ENCODE assay signal across 9 mouse cellular contexts in genomic region chr13:85507374-85508101, GRCm38 (mm10).
DNase-seq lines count a peak whose midpoint lies in the region; ATAC-seq lines count a peak whose summit lies in the region.
"Had no signal": no experiment of that assay in that cellular context is flagged by ENCODE, and none has a peak within 500 bp of the region (broad histone marks: within the 10 kb centered on the region; RNA-seq: fewer than 3 reads in every experiment).

No protein-coding gene starts in this region.

- H3K9ac ChIP-seq in hindbrain, embryonic 14.5 days: no peak overlapping the region
- H3K9ac ChIP-seq in hindbrain, embryonic 12.5 days: no peak overlapping the region
- no peak overlapping the region for H3K9ac ChIP-seq in forebrain, embryonic 11.5 days (ENCODE audit: low read length)

- DNase-seq in CD4-positive helper T cell, adult 2 months (ENCODE audit: low read depth, low spot score): peak; percentile 90
- peak; percentile 14 for DNase-seq in skeletal muscle tissue, adult 2 months (ENCODE audit: low read depth, low spot score)
- DNase-seq in hindbrain, embryonic 14.5 days (ENCODE audit: low spot score): no peak
- no peak for DNase-seq in forebrain, embryonic 11.5 days (ENCODE audit: low spot score)

- H3K9me3 ChIP-seq in hindbrain, embryonic 14.5 days (ENCODE audit: control insufficient read depth, low read length): no peaks in the 10 kb centered on the region
- H3K9me3 ChIP-seq in hindbrain, embryonic 12.5 days (replicated peaks): no peaks in the 10 kb centered on the region
- no peaks in the 10 kb centered on the region for H3K9me3 ChIP-seq in forebrain, embryonic 11.5 days (ENCODE audit: control insufficient read depth, low read length)

- no peak overlapping the region for H3K4me2 ChIP-seq in hindbrain, embryonic 14.5 days (replicated peaks)
- no peak overlapping the region for H3K4me2 ChIP-seq in hindbrain, embryonic 12.5 days (replicated peaks)
- no peak overlapping the region for H3K4me2 ChIP-seq in forebrain, embryonic 11.5 days (ENCODE audit: low read depth, low read length, severe bottlenecking)

- H3K27ac ChIP-seq in hindbrain, embryonic 14.5 days: no peak overlapping the region
- H3K27ac ChIP-seq in hindbrain, embryonic 12.5 days: no peak overlapping the region
- no peak overlapping the region for H3K27ac ChIP-seq in forebrain, embryonic 11.5 days (ENCODE audit: low read depth, low read length)
- H3K27ac ChIP-seq: layer of hippocampus, adult 2 months had no signal

- H3K4me3 ChIP-seq in hindbrain, embryonic 14.5 days (replicated peaks; ENCODE audit: low read length): no peak overlapping the region
- H3K4me3 ChIP-seq in hindbrain, embryonic 12.5 days: no peak overlapping the region
- no peak overlapping the region for H3K4me3 ChIP-seq in forebrain, embryonic 11.5 days (ENCODE audit: low read depth, low read length)
- H3K4me3 ChIP-seq: layer of hippocampus, adult 2 months had no signal

- 77% methylated on average over 6 of the region's 6 CpGs for WGBS in hindbrain, embryonic 14.5 days
- 69% methylated on average over 6 of the region's 6 CpGs for WGBS in hindbrain, embryonic 12.5 days
- WGBS in forebrain, embryonic 11.5 days: 78% methylated on average over 6 of the region's 6 CpGs

- H3K27me3 ChIP-seq in hindbrain, embryonic 14.5 days (ENCODE audit: control insufficient read depth, insufficient read depth, low read length): no peaks in the 10 kb centered on the region
- no peaks in the 10 kb centered on the region for H3K27me3 ChIP-seq in hindbrain, embryonic 12.5 days
- H3K27me3 ChIP-seq in forebrain, embryonic 11.5 days (ENCODE audit: control insufficient read depth, insufficient read depth, low read length): no peaks in the 10 kb centered on the region

- H3K36me3 ChIP-seq in hindbrain, embryonic 14.5 days (replicated peaks; ENCODE audit: control insufficient read depth, insufficient read depth): no peaks in the 10 kb centered on the region
- H3K36me3 ChIP-seq in hindbrain, embryonic 12.5 days: no peaks in the 10 kb centered on the region
- H3K36me3 ChIP-seq in forebrain, embryonic 11.5 days (ENCODE audit: control insufficient read depth, insufficient read depth, low read length): no peaks in the 10 kb centered on the region

- peak; percentile 53 for ATAC-seq in activated CD4-positive, CD25-positive, alpha-beta regulatory T cell, adult 4 months
- ATAC-seq in hematopoietic stem cell, adult 5-6 weeks (replicated peaks in 1 of 2; ENCODE audit: insufficient read depth in 1 of 2, low FRiP score in 2 of 2, low TSS enrichment in 1 of 2, low read depth in 1 of 2, poor library complexity in 2 of 2, severe bottlenecking in 2 of 2): peak; percentile 79 to 84
- no peak for ATAC-seq in hindbrain, embryonic 14.5 days (ENCODE audit: low FRiP score)
- no peak for ATAC-seq in erythroblast, adult 5-6 weeks (replicated peaks; ENCODE audit: low FRiP score, poor library complexity, severe bottlenecking)
- no peak for ATAC-seq in hindbrain, embryonic 12.5 days (ENCODE audit: low FRiP score)
- ATAC-seq in forebrain, embryonic 11.5 days (replicated peaks; ENCODE audit: low FRiP score): no peak

- no peaks in the 10 kb centered on the region for H3K4me1 ChIP-seq in hindbrain, embryonic 14.5 days (replicated peaks; ENCODE audit: control insufficient read depth, insufficient read depth, low read length)
- H3K4me1 ChIP-seq in hindbrain, embryonic 12.5 days: no peaks in the 10 kb centered on the region
- H3K4me1 ChIP-seq in forebrain, embryonic 11.5 days (replicated peaks; ENCODE audit: control insufficient read depth, insufficient read depth, low read length): no peaks in the 10 kb centered on the region

Comparison
In these comparisons a context has a peak if more than half of its experiments do, and no peak if none do; other contexts are left out.
1. DNase-seq: peak in CD4-positive helper T cell, adult 2 months (single experiment) and skeletal muscle tissue, adult 2 months (single experiment); none in hindbrain, embryonic 14.5 days (single experiment) and forebrain, embryonic 11.5 days (single experiment).
2. ATAC-seq: peak in activated CD4-positive, CD25-positive, alpha-beta regulatory T cell, adult 4 months (single experiment) and hematopoietic stem cell, adult 5-6 weeks (2 of 2); none in hindbrain, embryonic 14.5 days (single experiment), erythroblast, adult 5-6 weeks (single experiment), hindbrain, embryonic 12.5 days (single experiment) and forebrain, embryonic 11.5 days (single experiment).